Mouse (Mus musculus) left cerebral cortex, postnatal 14 days (tissue): ENCODE results near the gene Gm21969. TPM values are rescaled to one million over a fixed set of nuclear protein-coding genes. Genes with fewer than 3 reads are reported as not detected.

Source experiments
- DNase-seq, 2 experiments: peaks; one replicate each; pipeline ENCODE4 v3.0.0; 2021 to 2022; ENCODE audit warnings: low spot score in 2 of 2, mixed read lengths in 1 of 2
- intact Hi-C: fragments of 180-260 bp; cut with DNase I; formaldehyde crosslinking; loops from one replicate; pipeline ENCODE4 v1.15.1; 2025
- total RNA-seq, 2 experiments: library from RNA; stranded (reverse); gene quantifications; 2 replicates each; pipeline ENCODE4 v1.2.3; 2021

Gm21969 gene
- total RNA-seq, 2 experiments from 2014 or later, result not detected

DNA sequence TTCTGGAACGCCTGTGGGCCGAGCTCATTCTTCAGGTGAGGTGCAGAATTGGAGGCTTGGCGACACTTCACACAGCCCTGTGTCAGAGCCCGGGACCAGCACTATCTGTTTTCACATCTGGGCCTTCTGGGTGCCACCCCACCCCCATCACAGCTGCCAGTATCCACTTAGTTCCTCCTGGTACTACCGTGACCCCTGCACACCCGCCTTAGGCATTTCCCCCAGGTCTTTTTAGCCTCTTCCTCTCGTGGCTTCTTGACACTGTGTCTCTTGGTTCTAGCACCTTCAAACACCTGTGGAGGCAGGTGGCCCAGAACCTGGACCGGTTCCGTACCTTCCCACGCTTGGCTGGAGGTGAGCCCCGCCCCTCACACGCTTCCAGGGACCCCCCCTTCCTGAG lies 37.3 kb downstream of the Gm21969 start:
- DNase-seq, result no peak
- intact Hi-C loops, result no loop called here

DNA sequence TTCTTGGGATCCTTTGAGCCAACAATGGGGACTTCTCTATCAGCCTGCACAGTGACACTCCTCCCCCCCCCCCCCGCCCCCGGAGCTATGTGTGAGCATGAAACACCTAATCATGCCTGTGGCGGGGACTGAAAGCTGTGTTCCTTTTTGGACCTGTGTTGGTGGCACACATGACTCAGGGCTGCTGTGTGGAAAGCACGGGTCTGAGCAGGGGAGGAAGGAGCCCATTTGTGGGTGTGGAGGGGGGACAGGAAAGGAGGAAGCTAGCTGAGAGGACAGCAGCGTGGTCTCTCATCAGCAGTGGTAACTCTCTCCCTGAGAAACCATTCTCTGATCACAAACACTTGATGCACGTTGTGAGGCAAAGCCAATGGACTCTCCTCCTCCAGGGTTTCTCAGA lies 37.8 kb downstream of the Gm21969 start:
- no peak for DNase-seq
- intact Hi-C loops, result no loop called here

DNA sequence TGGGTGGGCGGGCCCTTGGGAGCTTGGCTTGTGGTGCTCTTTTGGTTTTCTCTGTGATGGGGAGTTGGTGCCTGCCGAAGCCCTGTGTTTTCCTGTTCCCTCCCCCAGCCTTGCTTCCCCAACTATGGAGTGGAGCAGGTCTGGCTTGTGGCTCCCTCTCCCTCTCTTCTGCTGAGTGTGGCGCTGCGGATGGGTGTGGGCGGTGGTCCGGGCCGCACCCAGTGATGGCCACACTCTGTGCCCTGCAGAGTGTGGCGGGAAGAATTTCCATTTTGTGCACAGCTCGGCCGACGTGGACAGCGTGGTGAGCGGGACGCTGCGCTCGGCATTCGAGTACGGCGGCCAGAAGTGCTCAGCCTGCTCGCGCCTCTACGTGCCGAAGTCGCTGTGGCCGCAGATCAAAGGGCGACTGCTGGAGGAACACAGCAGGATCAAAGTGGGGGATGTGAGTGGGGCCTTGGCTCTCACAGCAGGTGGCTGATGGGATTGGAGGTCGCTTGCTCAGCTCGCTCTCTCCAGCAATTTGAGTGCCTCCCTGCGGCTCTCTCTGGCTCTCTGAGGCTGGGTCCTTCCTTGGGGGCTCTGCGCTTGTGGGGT lies 38.9 kb downstream of the Gm21969 start:
- intact Hi-C loops, result no loop called here
- no peak for DNase-seq

DNA sequence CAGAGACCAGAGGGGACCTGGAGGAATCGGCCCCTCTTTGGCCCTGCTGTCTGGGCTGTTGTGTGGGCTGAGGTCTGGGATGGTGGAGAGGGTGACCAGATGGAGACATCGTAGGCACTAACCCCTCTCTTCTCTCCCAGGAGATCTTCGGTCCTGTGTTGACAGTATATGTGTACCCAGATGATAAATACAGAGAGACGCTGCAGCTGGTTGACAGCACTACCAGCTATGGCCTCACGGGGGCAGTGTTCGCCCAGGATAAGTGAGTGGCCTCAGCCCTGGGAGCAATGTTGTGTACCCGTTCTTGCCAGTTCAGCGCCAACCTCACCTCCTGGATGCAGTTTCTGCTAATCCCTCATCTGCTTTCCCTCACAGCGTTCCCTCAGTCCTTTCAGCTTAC lies 41.0 kb downstream of the Gm21969 start:
- intact Hi-C loops, result loop anchor here (1.0 to 2.0 kb wide), 2 partner anchors 27 to 214 kb away; no protein-coding TSS in a partner anchor
- peak; percentile 78 to 87 for DNase-seq

DNA sequence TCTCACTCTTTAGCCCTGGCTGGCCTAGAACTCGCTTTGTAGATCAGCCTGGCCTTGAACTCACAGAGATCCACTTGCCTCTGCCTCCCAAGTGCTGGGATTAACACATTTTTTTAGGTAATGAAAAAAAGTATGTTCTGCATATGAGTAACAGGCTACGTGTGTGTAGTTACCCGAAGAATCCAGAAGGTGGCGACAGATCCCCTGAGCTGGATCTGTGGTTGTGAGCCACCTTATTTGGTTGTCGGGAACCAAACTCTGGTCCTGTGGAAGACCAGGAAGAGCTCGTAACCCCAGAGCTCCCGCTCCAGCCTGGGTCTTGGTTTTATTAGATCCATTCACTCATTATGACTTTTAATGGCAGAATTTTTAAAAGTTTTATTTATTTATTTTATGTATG lies 43.9 kb downstream of the Gm21969 start:
- intact Hi-C loops, result loop anchor here (5.0 kb wide), 1 partner anchor 1480 kb away; no protein-coding TSS in a partner anchor

DNA sequence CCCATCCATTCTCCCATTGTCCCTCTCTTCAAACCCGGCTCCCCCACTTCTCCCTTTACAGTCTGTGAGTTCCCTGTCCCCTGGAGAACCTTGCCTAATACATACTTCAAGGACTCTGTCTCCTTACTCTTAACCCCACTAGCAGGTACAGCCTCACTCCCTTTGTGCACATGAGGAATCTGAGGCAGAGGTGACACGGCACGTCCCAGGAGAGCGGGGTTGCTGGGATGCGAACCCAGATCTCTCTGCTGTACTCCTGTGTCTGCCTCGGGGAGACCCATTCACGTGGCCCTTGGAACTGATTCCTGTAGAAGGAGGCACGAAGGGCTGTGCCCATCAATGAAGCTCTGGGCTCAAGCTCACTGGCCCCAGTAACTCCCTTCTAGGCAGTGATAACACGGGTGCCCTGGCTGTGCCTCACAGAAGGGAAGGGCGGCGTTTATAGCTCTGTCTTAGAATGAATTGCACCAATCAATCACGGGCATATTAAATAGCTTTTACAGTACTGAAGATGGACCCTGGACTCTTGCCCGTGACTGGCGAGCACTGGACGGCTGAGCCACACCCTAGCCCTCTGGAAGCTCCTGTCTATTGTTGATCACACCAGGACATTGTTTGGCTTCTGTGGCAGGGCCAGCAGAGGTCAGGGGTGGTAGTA lies 47.2 kb downstream of the Gm21969 start:
- intact Hi-C loops, result no loop called here
- DNase-seq, result no peak

More for the DNA sequence above, 43.9 kb downstream of the Gm21969 start:
- no peak for DNase-seq

DNA sequence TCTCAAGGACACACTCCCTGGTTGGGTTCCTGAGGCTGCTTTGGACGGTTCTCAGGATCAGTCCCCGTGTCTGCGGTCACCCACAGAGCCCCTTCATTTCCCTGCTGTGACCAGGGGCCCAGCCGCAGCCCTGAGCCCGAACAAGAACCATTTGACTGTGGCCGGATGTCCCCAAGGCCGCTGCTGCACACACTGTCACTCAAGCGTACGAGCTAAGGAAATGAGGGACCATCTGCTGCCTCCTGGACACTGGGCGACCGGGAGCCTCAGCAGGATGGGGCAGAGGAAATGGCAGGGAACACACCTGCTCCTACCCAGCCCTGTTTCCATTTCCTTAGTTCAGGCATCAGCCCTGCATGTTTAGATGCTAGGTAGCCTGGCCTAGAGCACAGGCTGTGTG lies 47.9 kb downstream of the Gm21969 start:
- DNase-seq, result no peak
- intact Hi-C loops, result no loop called here

DNA sequence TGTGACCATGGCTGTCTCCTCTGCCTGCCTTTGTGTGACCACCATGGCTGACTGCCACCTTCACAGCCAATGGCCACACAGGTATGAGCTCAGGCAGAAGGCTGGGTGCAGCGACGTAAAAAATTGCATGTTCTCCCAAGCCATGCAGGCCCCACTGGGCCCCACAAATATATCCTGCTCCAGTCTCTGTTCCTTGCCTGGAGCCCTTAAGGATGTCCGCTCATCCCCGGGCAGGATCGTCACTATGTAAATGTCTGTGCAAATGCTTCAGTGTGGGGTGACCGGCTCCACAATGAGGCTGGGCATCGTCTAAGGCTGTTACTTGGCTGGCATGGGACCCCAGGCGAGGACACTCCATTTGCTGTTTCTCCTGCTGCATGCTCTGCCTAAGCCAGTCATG lies 50.3 kb downstream of the Gm21969 start, which contains the start of gene Tas1r2:
Gene Tas1r2, plus strand, starts transcription at position 301 of the 400 bp plus-strand sequence.
- intact Hi-C loops, result no loop called here
- no peak for DNase-seq

DNA sequence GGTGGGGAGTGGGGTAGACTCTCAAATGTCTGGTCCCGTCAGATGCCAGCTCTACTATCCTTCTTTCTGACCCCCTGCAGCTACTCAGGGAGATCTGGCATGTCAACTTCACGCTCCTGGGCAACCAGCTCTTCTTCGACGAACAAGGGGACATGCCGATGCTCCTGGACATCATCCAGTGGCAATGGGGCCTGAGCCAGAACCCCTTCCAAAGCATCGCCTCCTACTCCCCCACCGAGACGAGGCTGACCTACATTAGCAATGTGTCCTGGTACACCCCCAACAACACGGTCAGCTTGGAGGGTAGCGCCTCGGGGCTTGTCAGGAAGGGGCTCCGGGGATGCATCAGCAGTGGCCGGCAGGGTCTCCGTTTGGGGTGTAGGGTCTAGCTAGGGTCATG lies 58.9 kb downstream of the Gm21969 start:
- intact Hi-C loops, result no loop called here
- DNase-seq, result no peak

DNA sequence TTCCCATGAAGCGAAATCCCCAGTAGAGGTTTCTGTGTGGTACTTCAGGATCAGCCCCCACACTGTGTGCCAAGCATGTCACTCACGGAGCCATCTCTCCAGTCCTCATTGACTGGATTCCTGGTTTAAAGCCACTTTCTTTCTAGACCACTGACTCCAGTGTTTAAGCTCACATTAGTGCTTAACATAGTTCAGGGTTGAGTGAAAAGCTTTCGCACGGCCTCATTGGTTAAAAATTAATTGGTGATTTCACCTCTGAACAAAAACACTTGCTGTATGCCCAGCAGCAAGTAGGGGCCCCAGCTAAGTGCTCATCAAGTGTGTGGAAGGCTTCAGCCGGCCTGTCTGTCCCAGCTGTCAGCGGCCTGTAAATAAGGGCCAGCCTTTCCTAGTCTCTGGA lies 64.6 kb downstream of the Gm21969 start:
- intact Hi-C loops, result no loop called here
- no peak for DNase-seq

DNA sequence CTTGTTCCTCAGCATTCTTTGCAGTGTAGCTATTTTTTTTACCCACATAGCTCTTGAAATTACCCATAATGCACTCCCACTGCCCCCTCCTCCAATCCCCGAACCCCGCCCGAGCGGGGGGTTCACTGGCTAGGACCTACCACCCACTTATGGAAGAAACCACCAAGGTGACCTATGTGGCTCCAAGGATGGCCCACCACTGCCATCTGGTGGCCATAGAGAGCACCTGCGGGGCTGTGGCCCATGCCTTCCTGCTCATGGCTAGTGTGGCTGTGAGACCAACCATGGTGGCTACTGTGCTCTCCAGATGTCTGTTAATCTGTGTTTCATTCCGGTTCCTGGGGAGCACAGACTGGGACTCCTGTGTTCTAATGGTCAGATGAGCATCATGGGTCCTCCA lies 66.9 kb downstream of the Gm21969 start:
- intact Hi-C loops, result loop anchor here (2.0 kb wide), 1 partner anchor 25 kb away; no protein-coding TSS in a partner anchor
- peak; percentile 43 to 49 for DNase-seq

DNA sequence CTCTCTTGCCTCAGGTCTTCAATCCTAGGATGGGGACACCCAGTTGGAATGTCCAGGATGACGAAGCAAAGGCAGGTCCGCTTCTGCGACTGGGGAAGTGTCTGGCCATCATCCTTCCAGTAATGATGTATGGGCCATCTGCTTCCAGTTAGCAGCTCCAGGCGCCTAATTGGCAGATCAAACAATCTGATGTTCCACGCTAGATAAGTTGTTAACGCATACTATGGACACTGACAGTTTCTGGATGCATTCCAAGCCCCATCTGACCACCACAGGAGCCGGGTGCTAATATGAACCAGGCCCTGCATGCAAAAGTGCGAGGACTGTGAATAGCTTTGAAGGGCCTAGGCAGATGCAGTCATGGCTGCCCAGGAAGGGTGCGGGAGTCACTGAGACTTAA lies 72.7 kb downstream of the Gm21969 start:
- DNase-seq, result no peak
- intact Hi-C loops, result no loop called here

DNA sequence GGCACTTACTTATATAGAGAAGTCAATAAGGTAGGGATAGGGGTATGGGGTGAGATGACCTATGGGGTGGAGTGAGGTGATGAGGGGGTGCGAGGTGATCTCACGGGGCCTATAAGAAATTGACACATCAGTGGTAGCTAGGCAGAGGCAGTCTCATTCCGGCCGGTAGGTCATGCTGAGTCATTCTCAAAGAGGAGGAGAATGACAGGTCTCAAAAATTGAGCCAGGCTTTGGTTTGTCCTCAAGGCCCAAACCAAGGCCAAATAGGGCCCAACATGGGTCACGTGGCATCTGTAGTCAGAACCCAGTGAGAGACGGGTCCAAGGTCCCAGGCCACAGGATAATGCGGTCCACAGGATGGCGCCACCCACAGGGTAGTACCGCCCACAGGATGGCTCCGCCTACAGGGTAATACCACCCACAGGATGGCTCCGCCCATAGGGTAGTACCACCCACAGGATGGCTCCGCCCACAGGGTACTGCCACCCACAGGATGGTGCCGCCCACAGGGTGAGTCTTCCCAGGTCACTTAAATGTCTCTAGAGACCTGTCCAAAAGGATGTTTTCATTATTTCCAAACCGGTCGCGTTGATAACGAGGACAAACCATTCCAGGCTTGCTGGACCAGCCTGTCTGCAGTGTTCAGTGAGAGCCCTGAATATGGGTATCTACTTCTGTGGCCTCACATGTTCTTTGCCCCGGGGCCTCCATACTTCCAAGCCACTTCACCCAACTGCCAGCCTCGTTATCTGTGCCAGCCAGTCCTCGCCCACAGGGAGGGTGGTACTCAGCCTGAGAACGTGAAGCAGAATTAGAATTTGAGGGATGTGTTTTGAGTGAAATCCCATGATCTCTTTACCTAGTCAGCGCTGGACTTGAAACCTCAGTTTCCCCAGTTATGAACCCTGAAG lies 81.0 kb downstream of the Gm21969 start:
- intact Hi-C loops, result loop anchor here (1.0 kb wide), 1 partner anchor 174 kb away; no protein-coding TSS in a partner anchor
- no peak for DNase-seq

DNA sequence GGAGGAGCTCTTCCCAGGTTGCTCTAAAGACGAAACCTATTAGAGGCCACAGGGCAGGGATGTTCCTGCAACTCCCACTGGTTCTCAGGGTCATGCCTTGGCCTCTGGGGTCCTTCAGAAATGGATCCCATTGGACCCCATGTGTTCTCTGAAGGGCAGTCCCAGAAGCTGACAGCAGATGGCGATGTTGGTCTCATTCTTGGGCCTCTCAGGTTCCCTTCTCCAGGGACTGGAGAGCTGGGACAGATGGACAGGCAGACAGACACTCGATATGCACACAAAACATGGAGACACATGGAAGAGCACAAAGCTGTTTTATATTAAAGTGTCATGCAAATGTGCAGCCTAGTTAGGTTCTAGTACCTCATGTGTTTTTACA lies 81.6 kb downstream of the Gm21969 start:
- intact Hi-C loops, result loop anchor here (1.0 kb wide), 1 partner anchor 174 kb away; no protein-coding TSS in a partner anchor
- peak; percentile 63 to 76 for DNase-seq

DNA sequence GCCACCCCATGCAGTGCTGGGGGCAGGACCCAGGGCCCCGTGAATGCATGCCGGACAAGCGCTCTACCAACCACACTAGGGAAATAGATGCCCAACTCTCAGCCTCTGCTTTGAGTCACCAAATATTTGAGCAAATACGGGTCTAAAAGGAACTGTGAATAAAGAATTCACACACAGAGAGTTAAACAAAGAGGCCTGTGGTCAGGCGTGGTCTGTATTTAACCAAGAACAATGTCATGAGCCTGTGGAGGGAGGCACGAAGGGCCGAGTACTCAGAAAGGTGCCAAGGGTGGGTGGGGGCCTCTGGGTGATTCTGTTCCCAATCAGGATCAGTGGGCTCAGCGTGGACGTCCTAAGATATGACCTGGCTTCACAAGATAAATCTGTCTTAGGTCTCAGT lies 85.1 kb downstream of the Gm21969 start:
- DNase-seq, result no peak
- intact Hi-C loops, result no loop called here

DNA sequence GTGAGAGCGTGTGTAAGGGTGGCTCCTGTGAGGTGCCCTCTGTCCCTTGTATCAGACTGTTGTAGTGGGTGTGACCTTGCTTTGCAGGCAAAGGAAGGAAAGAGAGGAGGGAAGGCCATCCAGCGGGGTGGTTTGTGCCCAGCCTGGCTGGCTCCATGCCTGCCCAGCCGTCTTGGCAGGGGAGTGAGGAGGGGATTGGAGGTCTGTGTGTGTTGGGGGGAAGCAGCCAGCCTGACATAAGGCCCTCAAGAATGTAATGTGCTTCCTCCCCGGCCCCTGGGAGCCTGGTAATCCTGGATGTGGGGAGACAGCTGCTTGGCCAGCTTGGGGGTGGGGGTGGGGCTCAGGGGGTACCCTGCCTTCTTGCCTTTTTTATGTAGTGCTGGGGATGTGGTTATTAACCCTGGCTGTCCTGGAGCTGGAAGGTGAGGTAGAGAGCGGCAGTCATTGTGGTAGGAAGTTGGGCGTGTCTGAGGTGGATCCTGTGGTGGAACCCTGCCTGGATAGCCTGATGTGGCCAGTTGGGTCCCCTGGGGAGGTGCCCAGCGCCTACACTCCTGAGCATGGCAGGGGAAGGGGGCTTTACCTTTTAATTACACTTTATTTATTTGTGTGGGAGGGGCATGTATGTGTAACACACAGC lies 86.8 kb downstream of the Gm21969 start:
- intact Hi-C loops, result no loop called here
- no peak for DNase-seq

DNA sequence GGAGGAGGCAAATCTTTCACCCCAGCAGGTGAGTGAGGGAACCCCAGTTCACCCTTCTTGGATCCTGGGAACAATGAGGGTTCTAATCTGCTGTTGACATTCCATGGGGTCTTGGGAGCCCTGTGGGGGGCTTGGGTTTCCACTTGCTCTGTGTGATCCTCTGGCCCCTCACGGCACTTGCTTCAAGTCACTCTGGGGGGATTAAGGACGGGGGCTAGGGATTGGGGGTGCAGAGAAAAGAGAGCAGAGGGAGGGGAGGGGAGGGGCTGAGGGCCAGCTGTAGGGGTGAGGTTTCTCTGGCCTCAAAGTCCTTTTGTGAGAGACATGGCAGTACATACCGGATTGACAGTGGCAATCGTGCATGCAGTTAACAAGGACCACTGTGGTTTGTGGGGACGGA lies 90.3 kb downstream of the Gm21969 start:
- intact Hi-C loops, result no loop called here
- DNase-seq, result no peak

DNA sequence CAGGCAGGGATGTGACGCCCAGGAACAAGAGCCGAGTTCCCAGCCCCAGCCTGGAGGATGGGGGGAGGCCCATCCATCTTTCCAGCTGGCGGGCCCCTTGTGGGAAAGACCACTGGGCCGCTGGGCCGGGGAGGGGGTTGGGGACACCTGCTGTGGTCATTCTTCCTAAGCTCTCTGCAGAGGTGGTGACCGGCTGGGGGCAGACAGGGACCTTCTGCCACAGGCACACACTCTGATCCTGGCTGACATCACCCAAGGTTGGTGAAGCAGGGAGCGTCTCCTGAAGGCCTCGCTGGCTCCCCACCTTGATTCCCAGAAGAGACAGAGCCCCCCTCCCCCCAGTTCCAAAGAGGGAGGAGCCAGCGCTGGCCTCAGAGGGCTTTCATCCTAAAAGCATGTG lies 94.8 kb downstream of the Gm21969 start:
- no peak for DNase-seq
- intact Hi-C loops, result no loop called here

DNA sequence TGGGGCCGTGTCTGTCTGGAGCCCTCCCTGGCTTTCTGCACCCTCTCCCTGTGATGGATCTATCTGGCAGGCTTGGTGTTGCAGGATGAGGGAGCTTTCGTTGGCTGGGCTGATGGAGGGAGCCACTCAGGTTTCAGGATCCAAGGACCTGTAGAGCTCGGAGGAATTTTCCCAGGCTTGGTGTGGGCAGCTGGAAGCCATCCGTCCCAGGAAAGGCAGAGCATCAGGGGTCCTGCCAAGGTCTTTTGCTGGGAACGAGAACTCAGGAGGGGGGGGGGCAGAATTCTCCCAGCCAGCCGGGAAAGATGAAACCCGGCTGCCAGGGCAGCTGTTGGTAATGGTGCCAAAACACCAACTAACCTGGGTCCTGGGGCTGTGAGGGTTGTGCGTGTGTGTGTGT lies 95.6 kb downstream of the Gm21969 start:
- intact Hi-C loops, result no loop called here
- DNase-seq, result no peak

DNA sequence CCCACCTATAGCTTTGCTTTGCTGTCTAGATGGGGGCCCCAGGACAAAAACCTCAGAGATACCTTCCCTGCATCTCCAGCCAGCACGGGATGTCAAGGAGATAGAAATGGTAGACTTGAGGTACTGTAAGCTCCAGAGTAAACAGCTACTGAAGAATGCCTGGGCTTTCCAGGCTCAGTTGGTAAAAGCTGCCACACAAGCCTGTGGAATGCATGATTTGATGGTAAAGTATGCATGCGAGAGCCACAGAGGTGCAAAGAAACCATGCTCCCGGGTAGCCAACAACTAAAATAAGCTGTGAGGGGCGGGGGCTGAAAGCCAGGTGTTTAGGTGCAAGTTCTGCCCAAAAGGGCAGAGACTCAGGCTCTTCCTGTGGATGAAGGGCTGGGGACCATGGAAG lies 99.9 kb downstream of the Gm21969 start:
- intact Hi-C loops, result no loop called here
- DNase-seq, result no peak
